In genomic region chr17:47219846-47220245, GRCm38 (mm10) we compare ENCODE assay signal across 20 mouse cellular contexts.
"Had no signal": no experiment of that assay in that cellular context is flagged by ENCODE, and none has a peak within 500 bp of the region (broad histone marks: within the 10 kb centered on the region; RNA-seq: fewer than 3 reads in every experiment).

No protein-coding gene starts in this region.

- H3K9ac ChIP-seq: liver, embryonic 15.5 days; liver, postnatal 0 days; lung, embryonic 15.5 days; midbrain, embryonic 12.5 days; neural tube, embryonic 13.5 days; neural tube, embryonic 15.5 days; stomach, embryonic 15.5 days had no signal

- ATAC-seq: liver, postnatal 0 days; lung, postnatal 0 days had no signal

- H3K27ac ChIP-seq: liver, embryonic 15.5 days; lung, embryonic 15.5 days; midbrain, embryonic 10.5 days; midbrain, embryonic 12.5 days; neural tube, embryonic 13.5 days; neural tube, embryonic 15.5 days; stomach, embryonic 15.5 days; stomach, postnatal 0 days had no signal

- H3K4me1 ChIP-seq: liver, embryonic 15.5 days; midbrain, embryonic 10.5 days; midbrain, embryonic 12.5 days; neural tube, embryonic 13.5 days; neural tube, embryonic 15.5 days; stomach, embryonic 15.5 days had no signal

- H3K27me3 ChIP-seq: liver, embryonic 15.5 days; lung, embryonic 15.5 days; midbrain, embryonic 12.5 days; neural tube, embryonic 13.5 days; neural tube, embryonic 15.5 days; stomach, embryonic 15.5 days had no signal

- H3K4me3 ChIP-seq: liver, embryonic 15.5 days; lung, embryonic 15.5 days; midbrain, embryonic 10.5 days; midbrain, embryonic 12.5 days; myocyte; neural tube, embryonic 13.5 days; neural tube, embryonic 15.5 days; stomach, embryonic 15.5 days had no signal

- DNase-seq: liver, postnatal 0 days; lung, adult 2 months; midbrain, embryonic 14.5 days; retina, postnatal 1 day; right cerebral cortex, adult 18-20 months; right cerebral cortex, postnatal 25 days; right cerebral cortex, postnatal 4 days; thymus, adult 2 months; thymus, postnatal 25 days; thymus, postnatal 4 days had no signal

- H3K36me3 ChIP-seq: liver, embryonic 15.5 days; lung, embryonic 15.5 days; midbrain, embryonic 10.5 days; neural tube, embryonic 15.5 days; stomach, embryonic 15.5 days had no signal
